16 mouse cellular contexts compared by ENCODE assay signal in the genomic region with DNA sequence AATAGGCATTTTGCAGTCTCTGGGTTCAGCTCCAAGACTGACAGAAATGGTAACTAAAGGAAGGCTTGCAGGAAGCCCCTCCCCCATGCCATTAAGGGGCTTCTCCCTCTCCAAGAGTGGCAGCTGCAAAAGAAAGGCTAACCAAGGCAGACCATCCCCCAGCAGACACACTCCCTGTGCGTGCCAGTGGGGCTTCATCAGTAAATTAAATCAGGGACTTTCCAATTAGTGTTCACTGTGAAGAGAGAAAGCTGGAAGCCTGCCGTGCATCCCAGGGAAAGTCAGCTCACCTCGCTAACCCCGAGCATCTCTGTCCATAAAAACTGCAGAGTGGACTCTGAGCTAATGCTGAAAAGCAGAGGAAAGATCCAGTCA.
DNase-seq lines count a peak whose midpoint lies in the region; ATAC-seq lines count a peak whose summit lies in the region.
"Had no signal": no experiment of that assay in that cellular context is flagged by ENCODE, and none has a peak within 500 bp of the region (broad histone marks: within the 10 kb centered on the region; RNA-seq: fewer than 3 reads in every experiment).

No protein-coding gene starts in this region.

- WGBS in embryonic facial prominence, embryonic 12.5 days: 18% methylated on average over 4 of the region's 4 CpGs
- 21% methylated on average over 4 of the region's 4 CpGs for WGBS in hindbrain, embryonic 12.5 days
- 6% methylated on average over 4 of the region's 4 CpGs for WGBS in midbrain, embryonic 16.5 days

- H3K4me1 ChIP-seq in embryonic facial prominence, embryonic 12.5 days: peaks cover 11% of the 10 kb centered on the region
- H3K4me1 ChIP-seq in hindbrain, embryonic 12.5 days: peaks cover 16% of the 10 kb centered on the region
- H3K4me1 ChIP-seq in midbrain, embryonic 16.5 days (ENCODE audit: control insufficient read depth, insufficient read depth, low read length): peaks cover 14% of the 10 kb centered on the region
- H3K4me1 ChIP-seq: heart, embryonic 13.5 days had no signal

- H3K27me3 ChIP-seq in embryonic facial prominence, embryonic 12.5 days: no peaks in the 10 kb centered on the region
- no peaks in the 10 kb centered on the region for H3K27me3 ChIP-seq in hindbrain, embryonic 12.5 days
- H3K27me3 ChIP-seq in midbrain, embryonic 16.5 days (ENCODE audit: control insufficient read depth, insufficient read depth, low read depth, low read length): no peaks in the 10 kb centered on the region
- H3K27me3 ChIP-seq: embryonic facial prominence, embryonic 15.5 days had no signal

- H3K4me3 ChIP-seq in embryonic facial prominence, embryonic 12.5 days: no peak overlapping the region
- H3K4me3 ChIP-seq in hindbrain, embryonic 12.5 days: no peak overlapping the region
- H3K4me3 ChIP-seq in midbrain, embryonic 16.5 days (ENCODE audit: low read depth, low read length): no peak overlapping the region
- H3K4me3 ChIP-seq: embryonic facial prominence, embryonic 15.5 days; heart, embryonic 13.5 days; myocyte had no signal

- H3K36me3 ChIP-seq in embryonic facial prominence, embryonic 12.5 days: no peaks in the 10 kb centered on the region
- H3K36me3 ChIP-seq in hindbrain, embryonic 12.5 days: no peaks in the 10 kb centered on the region
- no peaks in the 10 kb centered on the region for H3K36me3 ChIP-seq in midbrain, embryonic 16.5 days (ENCODE audit: control insufficient read depth, insufficient read depth, low read length)
- H3K36me3 ChIP-seq: embryonic facial prominence, embryonic 15.5 days; heart, embryonic 13.5 days had no signal

- no peak overlapping the region for H3K9ac ChIP-seq in embryonic facial prominence, embryonic 12.5 days
- H3K9ac ChIP-seq in hindbrain, embryonic 12.5 days: no peak overlapping the region
- no peak overlapping the region for H3K9ac ChIP-seq in midbrain, embryonic 16.5 days (ENCODE audit: low read depth, low read length)
- H3K9ac ChIP-seq: embryonic facial prominence, embryonic 15.5 days; heart, embryonic 13.5 days had no signal

- no peaks in the 10 kb centered on the region for H3K9me3 ChIP-seq in embryonic facial prominence, embryonic 12.5 days
- no peaks in the 10 kb centered on the region for H3K9me3 ChIP-seq in hindbrain, embryonic 12.5 days (replicated peaks)
- H3K9me3 ChIP-seq in midbrain, embryonic 16.5 days (replicated peaks; ENCODE audit: control insufficient read depth, low read length, poor library complexity, severe bottlenecking): no peaks in the 10 kb centered on the region
- H3K9me3 ChIP-seq: embryonic facial prominence, embryonic 15.5 days; heart, embryonic 13.5 days had no signal

- DNase-seq in embryo, embryonic 10.5 days (ENCODE audit: low spot score): peak; percentile 66
- DNase-seq in urinary bladder, postnatal 4 days (ENCODE audit: low spot score in 2 of 2): no peak
- DNase-seq in urinary bladder, postnatal 36 days (ENCODE audit: low spot score in 2 of 2): no peak
- DNase-seq: cerebellum, adult 18-20 months; kidney, postnatal 4 days; lung, postnatal 14 days; right cerebral cortex, postnatal 14 days had no signal

- ATAC-seq in embryonic facial prominence, embryonic 12.5 days (ENCODE audit: insufficient number of reproducible peaks, insufficient read depth, low FRiP score, low TSS enrichment): peak; percentile 65; the same call in 1 of the 2 replicates
- peak; percentile 88 for ATAC-seq in hindbrain, embryonic 12.5 days (ENCODE audit: low FRiP score)
- peak; percentile 61 for ATAC-seq in midbrain, embryonic 16.5 days
- ATAC-seq in megakaryocyte, adult 5-6 weeks (ENCODE audit: poor library complexity, severe bottlenecking): no peak
- ATAC-seq: inflammation-experienced regulatory T-cells, adult 6 months had no signal

- H3K4me2 ChIP-seq in embryonic facial prominence, embryonic 12.5 days (replicated peaks): no peak overlapping the region
- no peak overlapping the region for H3K4me2 ChIP-seq in hindbrain, embryonic 12.5 days (replicated peaks)
- no peak overlapping the region for H3K4me2 ChIP-seq in midbrain, embryonic 16.5 days (ENCODE audit: low read length)
- H3K4me2 ChIP-seq: embryonic facial prominence, embryonic 15.5 days; heart, embryonic 13.5 days; liver, embryonic 11.5 days had no signal

- H3K27ac ChIP-seq in embryonic facial prominence, embryonic 12.5 days: no peak overlapping the region
- peak overlapping the region; percentile 31; the same call in 1 of the 2 replicates for H3K27ac ChIP-seq in hindbrain, embryonic 12.5 days
- no peak overlapping the region for H3K27ac ChIP-seq in midbrain, embryonic 16.5 days (ENCODE audit: low read length)
- H3K27ac ChIP-seq: embryonic facial prominence, embryonic 15.5 days; heart, embryonic 13.5 days had no signal
